Mouse (Mus musculus) limb, embryonic 12.5 days (tissue): Measurements from ENCODE around the gene Bcl2l15. TPM values are rescaled to one million over a fixed set of nuclear protein-coding genes. Genes with fewer than 3 reads are reported as not detected.

Experiments
- ATAC-seq: fragments of 200-750 bp; cut with Nextera tagmentation; 2 replicates; pipeline ENCODE4 v1.8.0; 2017; ENCODE audit warnings: low read depth, moderate TSS enrichment; ENCODE audit not compliant: insufficient number of reproducible peaks, insufficient read depth, low FRiP score, low TSS enrichment
- H3K27ac ChIP-seq: fragments of 300-500 bp; sonication (generic); 2 replicates; pipeline ENCODE4 v1.5.1; 2016; ENCODE audit warnings: mild to moderate bottlenecking, moderate library complexity
- H3K27me3 ChIP-seq: fragments of 300-500 bp; sonication (generic); 2 replicates; pipeline ENCODE4 v1.6.1; 2016; ENCODE audit warnings: mild to moderate bottlenecking, moderate library complexity
- H3K36me3 ChIP-seq: fragments of 300-500 bp; sonication (generic); 2 replicates; pipeline ENCODE4 v1.6.1; 2016; ENCODE audit warnings: mild to moderate bottlenecking, moderate library complexity
- H3K4me1 ChIP-seq: fragments of 300-500 bp; sonication (generic); replicated peaks from 2 replicates; pipeline ENCODE4 v1.6.1; 2016
- H3K4me2 ChIP-seq: fragments of 300-500 bp; sonication (generic); 2 replicates; pipeline ENCODE4 v1.6.1; 2016; ENCODE audit warnings: mild to moderate bottlenecking, moderate library complexity
- H3K4me3 ChIP-seq: fragments of 300-500 bp; sonication (generic); replicated peaks from 2 replicates; pipeline ENCODE4 v1.5.1; 2016; ENCODE audit warnings: mild to moderate bottlenecking
- H3K9ac ChIP-seq: fragments of 300-500 bp; sonication (generic); replicated peaks from 2 replicates; pipeline ENCODE4 v1.6.1; 2016; ENCODE audit warnings: mild to moderate bottlenecking, moderate library complexity
- H3K9me3 ChIP-seq: fragments of 300-500 bp; sonication (generic); 2 replicates; pipeline ENCODE4 v1.6.1; 2016; ENCODE audit warnings: mild to moderate bottlenecking, moderate library complexity
- WGBS: fragments of 180-500 bp; shearing (Covaris S2); methylation state at CpG from one replicate; pipeline ENCODE4 v1.1.7; 2016; 5-methylcytosine and 5-hydroxymethylcytosine counted together
- polyA plus RNA-seq: library from polyadenylated mRNA; unstranded; fragments of >200 nt; fragmentation: Nextera tagmentation; extraction: Ambion mirVana; gene quantifications from 2 replicates; pipeline ENCODE4 v1.2.1, GENCODE M21; 2016

Gene Bcl2l15
- polyA plus RNA-seq, 1 experiment from 2014 or later = not detected

- Histone ChIP-seq H3K4me3 (no peak overlapping the region), H3K27ac (no peak overlapping the region), H3K4me2 (no peak overlapping the region), H3K36me3 (no peaks in the 10 kb centered on the region), H3K9me3 (no peaks in the 10 kb centered on the region), H3K9ac (no peak overlapping the region), H3K27me3 (no peaks in the 10 kb centered on the region), H3K4me1 (no peaks in the 10 kb centered on the region)
- 79% methylated on average over 11 of the region's 11 CpGs for WGBS
- no peak for ATAC-seq
These were observed 53.5 kb downstream of the Bcl2l15 start for GRCm38 (mm10) chr3:103885946-103886345.

- Histone ChIP-seq H3K4me2 (no peak overlapping the region), H3K27me3 (no peaks in the 10 kb centered on the region), H3K9ac (no peak overlapping the region), H3K9me3 (no peaks in the 10 kb centered on the region), H3K27ac (no peak overlapping the region), H3K4me1 (no peaks in the 10 kb centered on the region), H3K4me3 (no peak overlapping the region), H3K36me3 (no peaks in the 10 kb centered on the region)
- ATAC-seq = no peak
- 29% methylated on average over 3 of the region's 3 CpGs for WGBS
These were observed 55.2 kb downstream of the Bcl2l15 start for GRCm38 (mm10) chr3:103887581-103887980.

GRCm38 (mm10) chr3:103893374-103893773 lies 61.0 kb downstream of the Bcl2l15 start:
- H3K4me1 ChIP-seq = no peaks in the 10 kb centered on the region
- H3K4me3 ChIP-seq = no peak overlapping the region
- no peak overlapping the region for H3K27ac ChIP-seq
- H3K27me3 ChIP-seq = no peaks in the 10 kb centered on the region
- no peak overlapping the region for H3K9ac ChIP-seq
- no peaks in the 10 kb centered on the region for H3K9me3 ChIP-seq
- no peak for ATAC-seq
- H3K36me3 ChIP-seq = no peaks in the 10 kb centered on the region
- 86% methylated on average over 3 of the region's 3 CpGs for WGBS
- no peak overlapping the region for H3K4me2 ChIP-seq

Other genes starting within 250 kb of the Bcl2l15 start
- 0.24 TPM in 1 of 2 replicates, not detected in the other for gene Atg4a-ps, start 186.5 kb upstream of the Bcl2l15 start, polyA plus RNA-seq
- 33.8 and 36.9 TPM in 2 replicates for gene Olfml3, start 94.6 kb upstream of the Bcl2l15 start, polyA plus RNA-seq
- gene Gm10964, start 93.2 kb upstream of the Bcl2l15 start, polyA plus RNA-seq = not detected in 2 replicates
- gene Hipk1, start 41.0 kb upstream of the Bcl2l15 start, polyA plus RNA-seq = 12.6 and 13.0 TPM in 2 replicates
- 31.8 and 32.5 TPM in 2 replicates for gene Dclre1b, start 23.2 kb upstream of the Bcl2l15 start, polyA plus RNA-seq
- gene Ap4b1, start 23.1 kb upstream of the Bcl2l15 start, polyA plus RNA-seq = 21.6 and 24.6 TPM in 2 replicates
- gene Gm43064, start 23.0 kb upstream of the Bcl2l15 start, polyA plus RNA-seq = 0.24 TPM in 1 of 2 replicates, not detected in the other
- 0.31 and 0.32 TPM in 2 replicates for gene Ptpn22, start 27.2 kb downstream of the Bcl2l15 start, polyA plus RNA-seq
- 18.7 and 21.5 TPM in 2 replicates for gene Rsbn1, start 81.5 kb downstream of the Bcl2l15 start, polyA plus RNA-seq
- gene Phtf1, start 135.5 kb downstream of the Bcl2l15 start, polyA plus RNA-seq = 43.7 and 47.6 TPM in 2 replicates